Mouse (Mus musculus) left cerebral cortex, adult 2 months (tissue): ENCODE data around the gene Rbm5. TPM values are rescaled to one million over a fixed set of nuclear protein-coding genes. Genes with fewer than 3 reads are reported as not detected.

Source experiments
- DNase-seq, 2 experiments: peaks; one replicate each; pipeline ENCODE4 v3.0.0; 2021 to 2022; ENCODE audit warnings: low spot score in 2 of 2, mixed read lengths in 1 of 2; ENCODE audit errors: extremely low spot score in 1 of 2
- H3K27ac ChIP-seq: fragments of 200-600 bp; 2 replicates; pipeline ENCODE4 v1.8.1; 2022
- H3K4me3 ChIP-seq: fragments of 200-600 bp; 2 replicates; pipeline ENCODE4 v1.8.1; 2022
- CTCF ChIP-seq: fragments of 200-600 bp; IDR thresholded peaks from 2 replicates; pipeline ENCODE4 v1.8.1; 2022; ENCODE audit warnings: antibody characterized with exemption, mild to moderate bottlenecking, moderate library complexity
- intact Hi-C: fragments of 180-260 bp; cut with DNase I; formaldehyde crosslinking; loops from one replicate; pipeline ENCODE4 v1.15.1; 2025
- total RNA-seq, 2 experiments: library from RNA; stranded (reverse); gene quantifications; 2 replicates each; pipeline ENCODE4 v1.2.3; 2021

Gene Rbm5
- total RNA-seq, 2 experiments from 2014 or later: 146 to 147 TPM

DNA sequence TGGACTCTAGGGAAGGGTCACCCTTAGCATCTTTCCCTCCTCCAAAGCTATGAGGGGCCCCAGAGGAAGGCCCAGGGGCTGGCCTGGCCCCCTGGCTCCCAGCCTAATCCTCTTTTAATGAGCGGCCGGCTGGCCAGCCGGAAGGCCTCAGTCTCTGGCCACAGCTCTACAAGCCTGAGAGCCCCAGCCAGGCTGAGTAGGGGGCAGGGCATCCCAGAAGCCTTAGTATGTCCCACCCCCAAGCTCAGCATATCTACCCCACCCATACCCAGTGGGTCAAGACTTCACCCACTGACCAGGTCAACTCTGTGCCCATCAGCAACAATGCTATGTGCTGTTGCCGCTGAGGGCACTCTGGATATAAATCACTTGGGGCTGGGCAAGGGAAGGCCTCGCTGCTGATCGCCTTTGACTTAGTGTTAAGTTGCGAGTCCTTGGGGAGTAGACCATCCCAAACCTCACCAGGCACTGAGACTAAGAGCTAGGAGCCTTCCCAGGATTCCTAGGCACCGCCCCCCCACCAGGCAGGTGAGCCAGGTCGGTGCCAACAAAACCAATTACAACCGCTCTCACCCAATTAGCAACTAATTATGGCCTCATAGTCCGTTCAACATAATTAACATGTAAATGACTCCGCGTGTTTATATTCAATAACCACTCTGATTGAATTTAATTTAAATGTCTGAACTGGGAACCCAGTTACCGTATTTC is 72.8 kb downstream of the Rbm5 start:
- Histone ChIP-seq H3K4me3 (no peak overlapping the region), H3K27ac (no peak overlapping the region)
- intact Hi-C loops: no loop called here
- DNase-seq: no peak
- no peak for TF ChIP-seq CTCF

- DNase-seq: no peak
- TF ChIP-seq CTCF: no peak
- Histone ChIP-seq H3K27ac (no peak overlapping the region), H3K4me3 (no peak overlapping the region)
- intact Hi-C loops: no loop called here
Measured at GRCm38 (mm10) chr9:107696845-107697610, 73.8 kb downstream of the Rbm5 start.

GRCm38 (mm10) chr9:107696106-107696479 is 74.7 kb downstream of the Rbm5 start:
- no peak for TF ChIP-seq CTCF
- H3K27ac ChIP-seq: no peak overlapping the region
- no peak for DNase-seq
- intact Hi-C loops: no loop called here
- H3K4me3 ChIP-seq: no peak overlapping the region

- Histone ChIP-seq H3K27ac (no peak overlapping the region), H3K4me3 (no peak overlapping the region)
- intact Hi-C loops: no loop called here
- TF ChIP-seq CTCF: no peak
- DNase-seq: no peak
Measured at GRCm38 (mm10) chr9:107695441-107696105, 75.2 kb downstream of the Rbm5 start.

- intact Hi-C loops: no loop called here
- no peak for TF ChIP-seq CTCF
Measured at GRCm38 (mm10) chr9:107694627-107695026, 76.2 kb downstream of the Rbm5 start.

GRCm38 (mm10) chr9:107693433-107693987 is 77.3 kb downstream of the Rbm5 start:
- intact Hi-C loops: no loop called here
- Histone ChIP-seq H3K27ac (no peak overlapping the region), H3K4me3 (no peak overlapping the region)
- TF ChIP-seq CTCF: no peak; the same call in 1 of the 2 replicates
- no peak for DNase-seq

More at GRCm38 (mm10) chr9:107694627-107695026, 76.2 kb downstream of the Rbm5 start:
- Histone ChIP-seq H3K27ac (no peak overlapping the region), H3K4me3 (no peak overlapping the region)
- no peak for DNase-seq

DNA sequence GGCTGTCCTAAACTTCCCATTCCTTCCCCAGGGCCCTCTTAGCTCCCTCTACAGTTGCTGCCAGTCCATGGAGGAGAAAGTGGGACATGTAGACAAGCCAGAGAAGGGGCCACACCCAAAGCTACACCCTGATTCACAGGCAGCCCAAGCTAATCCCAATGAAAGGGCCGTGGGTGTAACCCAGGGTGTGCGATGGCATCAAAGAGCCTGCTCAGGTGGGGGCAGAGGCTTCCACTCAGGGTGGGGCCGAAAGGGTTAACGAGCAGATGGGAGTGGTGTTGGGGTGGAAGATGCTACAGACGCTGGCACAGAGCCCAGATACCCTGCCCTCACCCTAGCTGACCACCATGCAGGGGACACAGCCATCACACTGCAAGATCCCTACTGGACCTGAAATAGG is 78.0 kb downstream of the Rbm5 start:
- TF ChIP-seq CTCF: no peak
- intact Hi-C loops: no loop called here
- no peak for DNase-seq

DNA sequence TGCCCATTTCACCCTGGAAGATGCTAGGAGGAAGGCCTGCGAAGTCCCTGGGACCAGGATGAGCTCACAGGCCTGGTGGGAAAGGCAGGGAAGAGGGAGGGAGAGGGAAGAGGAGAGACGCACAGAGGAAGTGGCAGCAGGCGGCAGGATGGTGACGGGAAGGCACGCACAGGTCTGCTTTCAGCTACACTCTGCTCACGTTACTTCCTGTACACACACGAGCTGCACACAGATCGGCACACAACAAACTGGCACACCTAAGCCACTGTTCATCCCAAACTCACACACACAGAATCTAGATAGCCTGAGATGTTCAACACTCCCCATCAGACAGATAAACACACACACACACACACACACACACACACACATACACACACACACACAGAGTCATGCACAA is 80.4 kb downstream of the Rbm5 start:
- intact Hi-C loops: no loop called here
- no peak for DNase-seq
- no peak overlapping the region for H3K4me3 ChIP-seq
- no peak overlapping the region for H3K27ac ChIP-seq
- no peak for TF ChIP-seq CTCF

More for the DNA sequence above, 78.0 kb downstream of the Rbm5 start:
- Histone ChIP-seq H3K27ac (no peak overlapping the region), H3K4me3 (no peak overlapping the region)

Other genes with a start within 250 kb of the Rbm5 start
- gene Tmem115, start 237.1 kb downstream of the Rbm5 start, total RNA-seq: 10 to 100 TPM; 35.3 to 35.6 TPM
- gene Cyb561d2, start 228.8 kb downstream of the Rbm5 start, total RNA-seq: 10 to 100 TPM; 14.7 to 16.7 TPM
- 10 to 100 TPM; 39.7 to 48.3 TPM for gene Nprl2, start 228.8 kb downstream of the Rbm5 start, total RNA-seq
- 1 to 10 TPM; 3.8 to 4.7 TPM for gene Zmynd10, start 223.7 kb downstream of the Rbm5 start, total RNA-seq
- 10 to 100 TPM; 19.7 to 20.5 TPM for gene Rassf1, start 219.4 kb downstream of the Rbm5 start, total RNA-seq
- gene Tusc2, start 207.7 kb downstream of the Rbm5 start, total RNA-seq: 10 to 100 TPM; 91.0 to 99.1 TPM
- 10 to 100 TPM; 14.9 TPM for gene Hyal2, start 203.1 kb downstream of the Rbm5 start, total RNA-seq
- 1 to 10 TPM; 6.0 to 8.5 TPM for gene Hyal1, start 194.1 kb downstream of the Rbm5 start, total RNA-seq
- 10 to 100 TPM; 11.3 to 12.6 TPM for gene Naa80, start 192.1 kb downstream of the Rbm5 start, total RNA-seq
- gene Hyal3, start 190.2 kb downstream of the Rbm5 start, total RNA-seq: 1 to 10 TPM in 1 of 2 experiments, under 1 TPM in 1; 0.97 to 1.2 TPM
- gene Ifrd2, start 183.4 kb downstream of the Rbm5 start, total RNA-seq: 10 to 100 TPM; 10.5 to 10.9 TPM
- gene Sema3b, start 161.8 kb downstream of the Rbm5 start, total RNA-seq: 1 to 10 TPM; 3.3 to 4.1 TPM
- gene Gnai2, start 135.6 kb downstream of the Rbm5 start, total RNA-seq: 100 to 1,000 TPM; 201 to 213 TPM
- 10 to 100 TPM; 74.7 to 76.2 TPM for gene Slc38a3, start 101.5 kb downstream of the Rbm5 start, total RNA-seq
- under 1 TPM in 1 of 2 experiments, not detected in 1; 0.18 TPM for gene Gnat1, start 91.3 kb downstream of the Rbm5 start, total RNA-seq
- 10 to 100 TPM; 17.3 to 17.7 TPM for gene Sema3f, start 60.5 kb downstream of the Rbm5 start, total RNA-seq
- 10 to 100 TPM; 66.5 to 68.4 TPM for gene Rbm6, start 102.2 kb upstream of the Rbm5 start, total RNA-seq
- 10 to 100 TPM; 24.3 to 26.7 TPM for gene Mon1a, start 117.2 kb upstream of the Rbm5 start, total RNA-seq
- gene Mst1r, start 135.9 kb upstream of the Rbm5 start, total RNA-seq: under 1 TPM; 0.68 to 0.91 TPM
- not detected for gene Actl11, start 157.5 kb upstream of the Rbm5 start, total RNA-seq
- gene Camkv, start 164.7 kb upstream of the Rbm5 start, total RNA-seq: 100 to 1,000 TPM; 330 to 356 TPM
- 10 to 100 TPM in 1 of 2 experiments, 1 to 10 TPM in 1; 9.5 to 10.9 TPM for gene Traip, start 179.1 kb upstream of the Rbm5 start, total RNA-seq
- gene Uba7, start 204.5 kb upstream of the Rbm5 start, total RNA-seq: 1 to 10 TPM; 2.6 to 3.8 TPM
- gene Gm20661, start 212.1 kb upstream of the Rbm5 start, total RNA-seq: under 1 TPM; 0.28 to 0.66 TPM
- 1 to 10 TPM; 2.8 to 4.0 TPM for gene Inka1, start 214.9 kb upstream of the Rbm5 start, total RNA-seq
- gene Cdhr4, start 221.5 kb upstream of the Rbm5 start, total RNA-seq: 1 to 10 TPM; 1.3 to 2.3 TPM
- 1 to 10 TPM; 1.2 to 2.4 TPM for gene Gm20662, start 225.4 kb upstream of the Rbm5 start, total RNA-seq
- 100 to 1,000 TPM; 205 to 207 TPM for gene Ip6k1, start 231.5 kb upstream of the Rbm5 start, total RNA-seq